Mouse (Mus musculus): ENCODE measurements around the gene Wfdc5. TPM values are rescaled to one million over a fixed set of nuclear protein-coding genes. Genes with fewer than 3 reads are reported as not detected.
A peak's percentile ranks its signal among the peaks of the same experiment; 100 is the strongest.

The Wfdc5 gene
- total RNA-seq, 2 experiments from 2014 or later: not detected

DNA sequence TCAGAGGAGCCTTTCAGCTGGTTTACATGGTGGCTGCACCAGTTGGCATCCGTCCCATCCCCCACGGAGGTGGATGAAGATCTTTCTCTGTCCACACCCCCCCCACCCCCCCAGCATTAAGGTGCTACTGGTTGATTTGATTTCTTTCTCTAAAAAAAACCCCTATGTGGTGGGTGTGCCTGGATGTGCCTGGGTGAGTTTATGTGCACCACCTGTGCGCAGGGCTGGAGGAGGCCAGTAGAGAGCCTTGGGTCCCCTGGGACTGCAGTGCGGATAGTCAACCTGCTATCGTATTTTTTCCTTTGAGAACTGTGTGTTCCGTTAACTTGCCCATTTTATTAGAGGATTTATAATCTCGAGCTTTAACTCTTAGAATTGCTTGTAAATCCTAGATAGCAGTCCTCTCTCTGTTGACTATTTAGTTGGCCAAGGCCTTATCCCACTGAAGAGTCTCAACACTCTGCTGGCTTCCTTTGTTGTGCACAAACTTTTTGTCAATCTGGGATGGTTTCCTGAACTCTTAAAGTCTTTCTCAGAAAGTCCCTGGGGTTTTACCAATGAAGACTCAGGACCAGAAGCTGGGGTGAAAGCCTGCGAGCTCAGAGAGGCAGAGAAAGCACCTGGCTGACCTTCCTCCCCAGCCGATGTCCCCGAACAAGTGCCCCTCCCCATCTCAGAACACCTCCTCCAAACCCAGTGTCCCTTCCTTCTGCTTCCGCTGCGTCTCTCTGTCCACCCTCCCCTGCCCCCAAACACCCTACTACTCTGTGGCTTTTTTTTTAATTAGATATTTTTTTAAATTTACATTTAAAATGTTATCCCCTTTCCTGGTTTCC, 53.7 kb downstream of the Wfdc5 start:
- no peak for DNase-seq

GRCm38 (mm10) chr2:164127297-164127696, 55.2 kb downstream of the Wfdc5 start:
- DNase-seq: no peak

DNA sequence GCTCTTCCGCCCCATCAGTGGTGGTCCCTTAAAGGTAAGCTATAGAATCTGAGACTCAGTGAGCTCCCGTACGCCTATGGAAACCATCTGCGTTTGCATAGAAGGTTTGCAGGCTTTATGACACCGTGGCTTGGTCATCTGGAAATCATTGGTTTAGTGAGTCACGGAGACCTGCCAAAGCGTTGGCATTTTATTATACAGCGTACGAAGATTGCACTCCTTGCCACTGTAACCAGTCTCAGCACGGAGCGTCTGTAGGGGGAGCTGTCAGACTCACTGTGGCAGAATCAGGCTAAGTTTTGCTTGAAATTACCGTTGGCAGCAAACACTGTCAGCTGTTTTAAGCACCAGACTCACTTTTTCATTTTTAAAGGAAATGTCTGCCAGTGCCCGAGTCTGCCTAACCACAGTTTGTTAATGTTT, 56.0 kb downstream of the Wfdc5 start:
- DNase-seq: peak; percentile 66 to 72

Other genes starting within 250 kb of the Wfdc5 start
- gene Ywhab, start 187.8 kb downstream of the Wfdc5 start, total RNA-seq (2021): 100 to 1,000 TPM; 531 to 565 TPM
- gene Pabpc1l, start 157.3 kb downstream of the Wfdc5 start, total RNA-seq (2021): under 1 TPM in 1 of 2 experiments, not detected in 1; 0.37 TPM
- 10 to 100 TPM; 50.4 to 51.2 TPM for gene Stk4, start 112.4 kb downstream of the Wfdc5 start, total RNA-seq (2021)
- 100 to 1,000 TPM in 1 of 2 experiments, 10 to 100 TPM in 1; 99.4 to 114 TPM for gene Tomm34, start 111.6 kb downstream of the Wfdc5 start, total RNA-seq (2021)
- gene Kcns1, start 11.6 kb downstream of the Wfdc5 start, total RNA-seq (2021): 1 to 10 TPM; 4.0 to 4.2 TPM
- gene Wfdc12, start 7.9 kb upstream of the Wfdc5 start, total RNA-seq (2021): not detected
- not detected for gene Wfdc15a, start 17.4 kb upstream of the Wfdc5 start, total RNA-seq (2021)
- gene Wfdc15b, start 38.9 kb upstream of the Wfdc5 start, total RNA-seq (2021): not detected
- not detected for gene Svs2, start 55.7 kb upstream of the Wfdc5 start, total RNA-seq (2021)
- not detected for gene Svs3b, start 73.9 kb upstream of the Wfdc5 start, total RNA-seq (2021)
- gene Svs4, start 95.7 kb upstream of the Wfdc5 start, total RNA-seq (2021): not detected
- gene Svs3a, start 106.5 kb upstream of the Wfdc5 start, total RNA-seq (2021): not detected
- gene Svs6, start 134.0 kb upstream of the Wfdc5 start, total RNA-seq (2021): not detected
- not detected for gene Svs5, start 150.0 kb upstream of the Wfdc5 start, total RNA-seq (2021)
- gene Slpi, start 206.4 kb upstream of the Wfdc5 start, total RNA-seq (2021): 1 to 10 TPM in 1 of 2 experiments, under 1 TPM in 1; 0.85 to 1.4 TPM
- gene Rbpjl, start 220.4 kb upstream of the Wfdc5 start, total RNA-seq (2021): under 1 TPM; 0.35 to 0.46 TPM
- 10 to 100 TPM; 13.0 to 13.4 TPM for gene Matn4, start 222.4 kb upstream of the Wfdc5 start, total RNA-seq (2021)